Mouse (Mus musculus) liver, embryonic 14.5 days (tissue): ENCODE results near the gene Lingo2.

ENCODE experiments used
- CTCF ChIP-seq: IDR thresholded peaks from 2 replicates; pipeline ENCODE4 v1.5.1; 2016; ENCODE audit warnings: antibody characterized with exemption, low read depth, control low read depth
- EP300 ChIP-seq: IDR thresholded peaks from 2 replicates; pipeline ENCODE4 v1.6.1; 2016; ENCODE audit warnings: antibody characterized with exemption, low read depth

GRCm38 (mm10) chr4:36038742-36039141 lies 912.8 kb downstream of the Lingo2 start:
- TF ChIP-seq CTCF: no peak
- no peak for TF ChIP-seq EP300
